Mouse (Mus musculus) hindbrain, postnatal 0 days (tissue): ENCODE results near the gene Cep350. TPM values are rescaled to one million over a fixed set of nuclear protein-coding genes. Genes with fewer than 3 reads are reported as not detected.

ENCODE experiments used
- ATAC-seq: fragments of 200-750 bp; cut with Nextera tagmentation; 2 replicates; pipeline ENCODE4 v1.8.0; 2017; ENCODE audit warnings: mild to moderate bottlenecking, moderate TSS enrichment, moderate library complexity
- DNase-seq: peaks from one replicate; pipeline ENCODE4 v3.0.0-alpha.2; 2015; ENCODE audit warnings: low spot score
- H3K27ac ChIP-seq: fragments of 300-500 bp; sonication (generic); 2 replicates; pipeline ENCODE4 v1.5.1; 2014; ENCODE audit warnings: mild to moderate bottlenecking
- H3K27me3 ChIP-seq: fragments of 300-500 bp; sonication (generic); 2 replicates; pipeline ENCODE4 v1.6.1; 2014; ENCODE audit warnings: low read length, mixed read lengths; ENCODE audit not compliant: insufficient read depth
- H3K36me3 ChIP-seq: fragments of 300-500 bp; sonication (generic); 2 replicates; pipeline ENCODE4 v1.6.1; 2014; ENCODE audit warnings: low read length, mixed read lengths; ENCODE audit not compliant: insufficient read depth
- H3K4me1 ChIP-seq: fragments of 300-500 bp; sonication (generic); 2 replicates; pipeline ENCODE4 v1.6.1; 2014; ENCODE audit warnings: antibody characterized with exemption, low read length, mixed read lengths; ENCODE audit not compliant: insufficient read depth
- H3K4me2 ChIP-seq: fragments of 300-500 bp; sonication (generic); 2 replicates; pipeline ENCODE4 v1.6.1; 2014; ENCODE audit warnings: low read depth, mild to moderate bottlenecking, low read length, moderate library complexity, mixed read lengths
- H3K4me3 ChIP-seq: fragments of 300-500 bp; sonication (generic); 2 replicates; pipeline ENCODE4 v1.5.1; 2014; ENCODE audit warnings: low read length
- H3K9ac ChIP-seq: fragments of 300-500 bp; sonication (generic); replicated peaks from 2 replicates; pipeline ENCODE4 v1.6.1; 2014; ENCODE audit warnings: mild to moderate bottlenecking, low read length, moderate library complexity, mixed read lengths
- H3K9me3 ChIP-seq: fragments of 300-500 bp; sonication (generic); 2 replicates; pipeline ENCODE4 v1.6.1; 2016; ENCODE audit warnings: low read length, mixed read lengths
- CTCF ChIP-seq: IDR thresholded peaks from 2 replicates; pipeline ENCODE4 v1.5.1; 2016; ENCODE audit warnings: antibody characterized with exemption, control low read depth, low read depth
- WGBS: fragments of 180-500 bp; shearing (Covaris S2); extraction: QIAGEN DNeasy Blood & Tissue Kit; methylation state at CpG from one replicate; pipeline ENCODE4 v1.1.7; 2014; 5-methylcytosine and 5-hydroxymethylcytosine counted together
- polyA plus RNA-seq: library from polyadenylated mRNA; unstranded; fragments of >200 nt; fragmentation: Nextera tagmentation; extraction: Ambion mirVana; gene quantifications from 2 replicates; pipeline ENCODE4 v1.2.1, GENCODE M21; 2015
- total RNA-seq: library from RNA; depleted of rRNA; stranded (reverse); fragments of >200 nt; gene quantifications from 2 replicates; pipeline ENCODE4 v1.2.3, GENCODE M21; 2014

Gene Cep350
- total and polyA plus RNA-seq, 2 experiments from 2014 or later: 11.2 to 27.9 TPM

DNA sequence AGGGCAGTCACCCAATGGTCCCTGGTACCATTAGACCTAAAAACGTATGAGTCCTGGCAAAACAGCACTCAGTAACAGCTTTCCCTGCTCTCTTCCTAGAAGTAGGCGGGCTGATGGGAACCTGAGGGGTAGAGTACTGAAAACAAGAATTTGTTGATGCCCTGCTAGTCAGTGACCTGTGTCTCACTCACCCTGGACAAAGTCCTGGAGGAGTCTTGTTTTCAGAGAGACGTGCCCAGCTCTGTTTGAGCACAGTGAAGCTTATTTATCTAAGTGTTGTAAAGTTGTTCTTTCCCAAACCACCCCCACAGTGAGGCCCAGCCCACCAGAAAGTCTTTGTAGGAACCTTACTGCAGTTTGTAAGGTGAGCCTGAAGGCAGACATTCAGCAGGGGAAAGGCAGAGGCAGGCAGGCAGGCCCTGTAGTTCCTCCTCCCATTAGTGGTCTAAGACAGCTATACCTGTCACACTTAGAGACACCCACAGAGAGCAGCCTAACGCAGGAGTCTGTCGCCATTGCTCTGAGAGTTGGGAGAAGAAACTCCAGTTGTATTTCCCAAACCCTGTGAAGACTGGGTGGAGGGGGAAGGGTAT lies 146.2 kb downstream of the Cep350 start:
- no peak for TF ChIP-seq CTCF
- Histone ChIP-seq H3K4me2 (no peak overlapping the region), H3K4me1 (no peaks in the 10 kb centered on the region), H3K9ac (no peak overlapping the region), H3K4me3 (no peak overlapping the region), H3K27ac (no peak overlapping the region), H3K27me3 (no peaks in the 10 kb centered on the region), H3K9me3 (no peaks in the 10 kb centered on the region), H3K36me3 (no peaks in the 10 kb centered on the region)
- no peak for ATAC-seq
- DNase-seq: no peak
- WGBS: 59% methylated on average over 5 of the region's 5 CpGs

DNA sequence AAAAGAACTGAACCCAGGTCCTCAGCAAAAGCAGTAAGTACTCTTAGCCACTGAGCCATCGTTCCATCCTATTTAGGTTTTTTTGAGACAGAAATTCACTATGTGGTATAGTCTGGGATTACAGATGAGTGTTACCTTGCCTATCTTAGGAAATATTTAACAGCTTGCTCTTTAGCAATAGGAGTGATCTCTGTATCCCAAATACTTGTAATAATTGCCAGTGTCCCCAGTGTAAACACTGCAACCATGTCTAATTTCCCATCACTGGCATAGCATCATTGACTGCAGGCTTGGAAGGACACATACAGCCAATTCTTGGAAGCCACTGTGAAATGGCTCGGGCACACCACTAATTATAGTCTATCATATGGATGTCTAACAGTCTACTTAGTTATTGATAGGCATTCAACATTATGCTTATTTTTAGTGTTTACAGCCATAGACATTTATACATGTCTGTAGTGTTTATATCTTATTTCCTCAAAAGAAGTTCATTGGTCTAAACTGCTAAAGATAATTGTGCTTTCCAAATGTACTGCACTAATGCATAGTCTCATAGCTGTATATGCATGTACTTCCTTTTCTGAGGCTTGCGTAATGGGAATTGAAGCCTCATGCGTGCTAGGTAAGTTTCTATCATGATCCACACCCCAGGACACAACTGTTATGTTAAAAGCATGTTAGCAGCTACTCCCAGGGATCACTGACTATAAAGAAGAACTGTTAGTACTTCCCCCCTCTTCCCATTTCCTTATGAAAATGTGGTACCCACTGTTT lies 146.9 kb downstream of the Cep350 start:
- H3K36me3 ChIP-seq: no peaks in the 10 kb centered on the region
- DNase-seq (no peak), ATAC-seq (no peak)
- WGBS: 88% methylated on average over 4 of the region's 4 CpGs
- no peak overlapping the region for H3K4me3 ChIP-seq
- no peak overlapping the region for H3K27ac ChIP-seq
- no peaks in the 10 kb centered on the region for H3K27me3 ChIP-seq
- no peak for TF ChIP-seq CTCF
- H3K9ac ChIP-seq: no peak overlapping the region
- no peak overlapping the region for H3K4me2 ChIP-seq
- H3K9me3 ChIP-seq: no peaks in the 10 kb centered on the region
- H3K4me1 ChIP-seq: no peaks in the 10 kb centered on the region

DNA sequence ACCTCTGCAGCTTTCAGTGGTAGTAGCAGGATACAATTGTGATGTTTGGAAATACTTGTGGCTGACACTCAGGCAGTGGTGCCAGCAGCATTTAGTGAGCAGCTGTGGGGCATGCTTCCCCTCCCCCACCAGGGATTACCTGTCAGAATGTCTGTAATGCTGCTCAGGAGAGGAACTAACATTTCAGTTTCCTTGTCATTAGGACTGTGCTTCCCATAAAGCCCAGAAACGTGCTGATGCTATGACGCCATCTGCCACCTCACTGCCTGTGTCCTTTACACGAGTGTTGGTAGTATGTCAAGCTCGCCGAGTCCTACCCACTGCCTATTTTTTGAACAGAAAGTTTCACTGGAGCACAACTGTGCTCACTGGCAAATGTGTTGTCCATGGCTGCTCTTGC lies 152.4 kb downstream of the Cep350 start:
- H3K4me3 ChIP-seq: no peak overlapping the region
- no peak for DNase-seq
- WGBS: 78% methylated on average over 5 of the region's 5 CpGs
- H3K27me3 ChIP-seq: no peaks in the 10 kb centered on the region
- no peaks in the 10 kb centered on the region for H3K4me1 ChIP-seq
- no peak overlapping the region for H3K27ac ChIP-seq
- H3K4me2 ChIP-seq: no peak overlapping the region
- H3K9me3 ChIP-seq: no peaks in the 10 kb centered on the region
- ATAC-seq: no peak
- no peak for TF ChIP-seq CTCF
- no peak overlapping the region for H3K9ac ChIP-seq
- no peaks in the 10 kb centered on the region for H3K36me3 ChIP-seq

DNA sequence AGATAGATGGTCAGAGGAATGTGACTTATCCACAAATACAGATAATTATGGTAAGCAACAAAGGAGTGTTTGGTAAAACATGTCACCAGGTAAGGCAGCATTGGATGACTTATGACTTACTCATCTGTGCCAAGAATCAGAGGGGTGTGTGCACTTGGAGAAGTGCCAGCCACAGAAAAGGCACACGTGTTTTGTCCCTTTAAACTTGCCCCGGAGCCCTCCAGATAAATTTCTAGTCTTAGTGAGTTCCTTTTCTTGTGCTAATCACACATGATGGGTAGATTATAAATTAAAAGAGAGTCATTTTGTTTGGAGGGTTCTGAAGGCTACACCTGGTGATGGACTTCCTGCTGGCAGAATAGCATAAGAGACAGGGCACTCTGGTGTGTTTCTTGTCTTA lies 156.9 kb downstream of the Cep350 start:
- Histone ChIP-seq H3K27ac (no peak overlapping the region), H3K4me3 (no peak overlapping the region), H3K4me1 (0 out of 2 replicates have a peak, but pooled peaks cover 7% of the 10 kb centered on the region), H3K27me3 (no peaks in the 10 kb centered on the region), H3K9me3 (no peaks in the 10 kb centered on the region), H3K4me2 (no peak overlapping the region), H3K36me3 (no peaks in the 10 kb centered on the region), H3K9ac (no peak overlapping the region)
- ATAC-seq (no peak), DNase-seq (no peak)
- WGBS: 43% methylated on average over 2 of the region's 2 CpGs
- no peak for TF ChIP-seq CTCF

DNA sequence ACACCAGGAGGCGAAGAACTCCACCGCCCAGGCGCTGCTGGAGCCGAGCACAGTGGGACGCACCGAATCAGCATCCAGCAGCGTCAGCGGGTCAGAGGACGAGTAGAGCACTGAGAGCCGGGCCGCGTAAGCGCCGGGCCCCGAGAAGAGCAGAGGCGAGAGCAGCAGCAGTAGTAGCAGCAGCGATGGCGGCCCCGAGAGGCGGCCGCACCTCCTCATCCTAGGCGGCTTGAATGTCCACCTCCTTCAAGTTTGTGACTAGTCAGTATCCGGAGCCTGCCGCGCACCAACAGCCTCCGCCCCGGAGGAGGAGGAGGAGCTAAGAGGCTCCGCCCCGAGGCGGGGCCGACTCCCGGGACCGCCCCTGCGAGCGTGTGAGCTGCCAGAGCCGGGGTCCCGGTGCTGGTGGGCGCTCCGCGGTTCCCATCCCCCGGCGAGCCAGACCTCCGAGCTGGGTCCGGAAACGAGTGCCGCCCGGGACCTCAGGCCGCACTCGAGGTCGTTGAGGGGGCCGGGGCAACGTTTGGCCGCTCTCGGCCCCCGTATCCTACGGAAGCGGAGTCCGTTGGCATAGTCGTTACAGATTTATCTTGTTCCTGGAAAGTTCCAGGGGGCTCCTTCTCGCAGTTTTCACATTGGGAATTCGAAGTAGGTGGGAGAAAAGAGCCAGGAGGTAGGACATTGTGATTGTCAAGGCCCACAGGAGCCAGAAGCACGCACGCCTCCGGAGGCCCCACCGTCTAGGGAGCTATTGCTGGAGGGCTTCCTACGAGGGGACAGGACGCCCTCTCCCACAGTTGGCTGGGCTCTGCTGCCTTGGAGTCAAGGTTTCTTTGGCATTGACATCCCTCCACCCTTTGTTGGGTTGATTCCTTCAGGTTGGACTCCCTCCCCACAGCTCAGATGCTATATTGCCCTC lies 160.2 kb downstream of the Cep350 start, which contains the start of gene Qsox1:
Qsox1 (minus strand) TSS at position 309 of the 919 bp plus-strand sequence.
- peak within 1 kb of the TSS; percentile 69 for H3K27ac ChIP-seq
- no peaks in the 10 kb centered on the region for H3K9me3 ChIP-seq
- H3K27me3 ChIP-seq: no peaks in the 10 kb centered on the region
- no peaks in the 10 kb centered on the region; the same call in 1 of the 2 replicates for H3K36me3 ChIP-seq
- TF ChIP-seq CTCF: no peak
- 0 out of 2 replicates have a peak, but pooled peaks cover 14% of the 10 kb centered on the region for H3K4me1 ChIP-seq
- ATAC-seq (peak; percentile 92), DNase-seq (peak; percentile 91)
- peak within 1 kb of the TSS; percentile 76 for H3K4me2 ChIP-seq
- WGBS: under 1% methylated on average over 67 of the region's 67 CpGs
- H3K9ac ChIP-seq: peak within 1 kb of the TSS; percentile 67
- peak within 1 kb of the TSS; percentile 70 for H3K4me3 ChIP-seq

DNA sequence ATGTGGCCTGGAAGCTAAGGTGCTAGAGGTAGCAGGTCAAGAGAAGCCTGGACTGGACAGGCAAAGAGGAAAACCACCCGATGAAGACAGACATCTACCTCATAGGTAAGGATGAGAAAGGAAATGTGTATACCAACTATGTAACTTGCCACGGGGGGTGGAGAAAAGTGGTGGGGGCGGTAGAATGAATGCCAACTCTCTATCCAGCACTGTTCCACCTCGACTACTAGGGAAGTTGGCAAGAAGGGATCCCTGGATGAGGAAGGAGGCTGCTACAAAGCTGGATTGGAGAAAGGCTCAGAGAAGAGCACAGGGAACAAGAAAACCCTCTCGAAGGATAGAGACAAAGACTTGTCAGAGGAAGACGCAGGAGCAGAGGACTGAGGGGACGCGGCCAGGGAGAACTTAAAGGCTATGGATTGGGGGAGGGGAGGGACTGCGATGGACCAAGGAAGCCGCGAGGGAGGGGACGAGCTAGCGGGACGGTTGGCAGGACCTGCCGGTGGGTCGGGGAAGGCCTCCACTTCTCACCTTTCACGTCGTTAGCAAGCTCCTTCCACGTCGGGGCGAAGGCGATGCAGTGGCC lies 161.0 kb downstream of the Cep350 start:
- ATAC-seq (peak; percentile 27), DNase-seq (no peak)
- Histone ChIP-seq H3K4me3 (peak overlapping the region; percentile 70), H3K27me3 (no peaks in the 10 kb centered on the region), H3K4me2 (peak overlapping the region; percentile 76), H3K4me1 (0 out of 2 replicates have a peak, but pooled peaks cover 14% of the 10 kb centered on the region), H3K27ac (peak overlapping the region; percentile 69), H3K9me3 (no peaks in the 10 kb centered on the region), H3K36me3 (no peaks in the 10 kb centered on the region; the same call in 1 of the 2 replicates), H3K9ac (peak overlapping the region; percentile 67)
- TF ChIP-seq CTCF: no peak
- 2% methylated on average over 21 of the region's 22 CpGs for WGBS
